Mouse (Mus musculus): ENCODE results near the gene Aldh16a1. TPM values are rescaled to one million over a fixed set of nuclear protein-coding genes. Genes with fewer than 3 reads are reported as not detected.

The Aldh16a1 gene
- polyA plus RNA-seq, 1 experiment from 2014 or later = 51.2 TPM

- Histone ChIP-seq H3K27ac (replicated peaks) (peak within 1 kb of the TSS; percentile 74), H3K27me3 (ENCODE audit: low read depth, poor library complexity, severe bottlenecking) (peaks cover 35% of the 10 kb centered on the region), H3K4me3 (peak within 1 kb of the TSS; percentile 66), H3K4me1 (peaks cover 23% of the 10 kb centered on the region), H3K9me3 (replicated peaks) (no peaks in the 10 kb centered on the region), H3K36me3 (no peaks in the 10 kb centered on the region)
- peak; percentile 84 for DNase-seq (ENCODE audit: low spot score)
- 4% methylated on average over 28 of the region's 29 CpGs for WGBS
Measured at GRCm38 (mm10) chr7:45135993-45136567, 18.3 kb downstream of the Aldh16a1 start, which contains the start of the genes Gm45713 and Flt3l. Gene Gm45713 (minus strand): TSS chr7:45136231. Gene Flt3l (minus strand): TSS chr7:45136432.

GRCm38 (mm10) chr7:45135370-45135769, 19.0 kb downstream of the Aldh16a1 start:
- 85% methylated on average over 3 of the region's 3 CpGs for WGBS
- H3K4me1 ChIP-seq = peaks cover 23% of the 10 kb centered on the region
- H3K4me3 ChIP-seq = peak overlapping the region; percentile 66
- H3K36me3 ChIP-seq = no peaks in the 10 kb centered on the region
- DNase-seq (ENCODE audit: low spot score) = no peak
- H3K27me3 ChIP-seq (ENCODE audit: low read depth, poor library complexity, severe bottlenecking) = peaks cover 35% of the 10 kb centered on the region
- peak overlapping the region; percentile 74 for H3K27ac ChIP-seq (replicated peaks)
- H3K9me3 ChIP-seq (replicated peaks) = no peaks in the 10 kb centered on the region

- H3K4me1 ChIP-seq = peaks cover 29% of the 10 kb centered on the region
- H3K27me3 ChIP-seq (ENCODE audit: low read depth, poor library complexity, severe bottlenecking) = peaks cover 35% of the 10 kb centered on the region
- H3K9me3 ChIP-seq (replicated peaks) = no peaks in the 10 kb centered on the region
- peak overlapping the region; percentile 66; the same call in 1 of the 2 replicates for H3K4me3 ChIP-seq
- H3K27ac ChIP-seq (replicated peaks) = no peak overlapping the region
- no peaks in the 10 kb centered on the region for H3K36me3 ChIP-seq
- WGBS = 6% methylated on average over 12 of the region's 12 CpGs
- DNase-seq (ENCODE audit: low spot score) = no peak
Measured at GRCm38 (mm10) chr7:45134544-45135026, 19.8 kb downstream of the Aldh16a1 start.

- Histone ChIP-seq H3K4me3 (no peak overlapping the region; the same call in 1 of the 2 replicates), H3K27ac (replicated peaks) (no peak overlapping the region), H3K9me3 (replicated peaks) (no peaks in the 10 kb centered on the region), H3K4me1 (peaks cover 33% of the 10 kb centered on the region), H3K36me3 (no peaks in the 10 kb centered on the region), H3K27me3 (ENCODE audit: low read depth, poor library complexity, severe bottlenecking) (peaks cover 35% of the 10 kb centered on the region)
- 79% methylated on average over 8 of the region's 8 CpGs for WGBS
- DNase-seq (ENCODE audit: low spot score) = no peak
Measured at GRCm38 (mm10) chr7:45133446-45134159, 20.8 kb downstream of the Aldh16a1 start.

- WGBS = 76% methylated on average over 11 of the region's 11 CpGs
- H3K4me1 ChIP-seq = peaks cover 42% of the 10 kb centered on the region
- H3K4me3 ChIP-seq = no peak overlapping the region
- peaks cover 11% of the 10 kb centered on the region for H3K36me3 ChIP-seq
- H3K9me3 ChIP-seq (replicated peaks) = no peaks in the 10 kb centered on the region
- DNase-seq (ENCODE audit: low spot score) = no peak
- H3K27ac ChIP-seq (replicated peaks) = peak overlapping the region; percentile 50; the same call in 1 of the 2 replicates
- peaks cover 23% of the 10 kb centered on the region for H3K27me3 ChIP-seq (ENCODE audit: low read depth, poor library complexity, severe bottlenecking)
Measured at GRCm38 (mm10) chr7:45131850-45132249, 22.5 kb downstream of the Aldh16a1 start.

- Histone ChIP-seq H3K9me3 (replicated peaks) (no peaks in the 10 kb centered on the region), H3K4me1 (peaks cover 52% of the 10 kb centered on the region), H3K27ac (replicated peaks) (peak overlapping the region; percentile 100), H3K27me3 (ENCODE audit: low read depth, poor library complexity, severe bottlenecking) (peaks cover 7% of the 10 kb centered on the region), H3K4me3 (peak overlapping the region; percentile 95), H3K36me3 (peaks cover 30% of the 10 kb centered on the region)
- WGBS = 55% methylated on average over 15 of the region's 15 CpGs
- no peak for DNase-seq (ENCODE audit: low spot score)
Measured at GRCm38 (mm10) chr7:45129776-45130512, 24.4 kb downstream of the Aldh16a1 start.

GRCm38 (mm10) chr7:45129318-45129717, 25.1 kb downstream of the Aldh16a1 start:
- WGBS = under 1% methylated on average over 17 of the region's 17 CpGs
- Histone ChIP-seq H3K27me3 (ENCODE audit: low read depth, poor library complexity, severe bottlenecking) (peaks cover under 1% of the 10 kb centered on the region; the same call in 1 of the 2 replicates), H3K4me1 (peaks cover 53% of the 10 kb centered on the region), H3K4me3 (peak overlapping the region; percentile 95), H3K27ac (replicated peaks) (peak overlapping the region; percentile 100), H3K36me3 (peaks cover 35% of the 10 kb centered on the region), H3K9me3 (replicated peaks) (no peaks in the 10 kb centered on the region)
- DNase-seq (ENCODE audit: low spot score) = no peak

GRCm38 (mm10) chr7:45128624-45129246, 25.6 kb downstream of the Aldh16a1 start, which contains the start of gene Rpl13a:
Gene Rpl13a (minus strand): TSS chr7:45128761.
- under 1% methylated on average over 48 of the region's 48 CpGs for WGBS
- Histone ChIP-seq H3K4me1 (peaks cover 49% of the 10 kb centered on the region), H3K27me3 (ENCODE audit: low read depth, poor library complexity, severe bottlenecking) (no peaks in the 10 kb centered on the region), H3K36me3 (peaks cover 35% of the 10 kb centered on the region), H3K9me3 (replicated peaks) (no peaks in the 10 kb centered on the region), H3K4me3 (peak within 1 kb of the TSS; percentile 95), H3K27ac (replicated peaks) (peak within 1 kb of the TSS; percentile 100)
- peak; percentile 99 for DNase-seq (ENCODE audit: low spot score)

GRCm38 (mm10) chr7:45127700-45128224, 26.6 kb downstream of the Aldh16a1 start:
- H3K27ac ChIP-seq (replicated peaks) = peak overlapping the region; percentile 100
- DNase-seq (ENCODE audit: low spot score) = no peak
- WGBS = under 1% methylated on average over 6 of the region's 6 CpGs
- no peaks in the 10 kb centered on the region for H3K27me3 ChIP-seq (ENCODE audit: low read depth, poor library complexity, severe bottlenecking)
- peaks cover 57% of the 10 kb centered on the region for H3K4me1 ChIP-seq
- peak overlapping the region; percentile 95 for H3K4me3 ChIP-seq
- no peaks in the 10 kb centered on the region for H3K9me3 ChIP-seq (replicated peaks)
- peaks cover 43% of the 10 kb centered on the region for H3K36me3 ChIP-seq

- WGBS = 53% methylated on average over 21 of the region's 21 CpGs
Measured at GRCm38 (mm10) chr7:45126844-45127699, 27.3 kb downstream of the Aldh16a1 start.

GRCm38 (mm10) chr7:45126147-45126843, 28.1 kb downstream of the Aldh16a1 start:
- Histone ChIP-seq H3K9me3 (replicated peaks) (no peaks in the 10 kb centered on the region), H3K36me3 (peaks cover 57% of the 10 kb centered on the region), H3K27me3 (ENCODE audit: low read depth, poor library complexity, severe bottlenecking) (no peaks in the 10 kb centered on the region), H3K27ac (replicated peaks) (peak overlapping the region; percentile 100), H3K4me1 (peaks cover 67% of the 10 kb centered on the region), H3K4me3 (peak overlapping the region; percentile 95)
- no peak for DNase-seq (ENCODE audit: low spot score)
- 82% methylated on average over 17 of the region's 17 CpGs for WGBS

More at GRCm38 (mm10) chr7:45126844-45127699, 27.3 kb downstream of the Aldh16a1 start:
- H3K9me3 ChIP-seq (replicated peaks) = no peaks in the 10 kb centered on the region
- H3K4me3 ChIP-seq = peak overlapping the region; percentile 95
- peaks cover 63% of the 10 kb centered on the region for H3K4me1 ChIP-seq
- peaks cover 50% of the 10 kb centered on the region for H3K36me3 ChIP-seq
- no peak for DNase-seq (ENCODE audit: low spot score)
- H3K27me3 ChIP-seq (ENCODE audit: low read depth, poor library complexity, severe bottlenecking) = no peaks in the 10 kb centered on the region
- H3K27ac ChIP-seq (replicated peaks) = peak overlapping the region; percentile 100
